Mouse (Mus musculus): ENCODE measurements around the gene Ank.

GRCm38 (mm10) chr15:27477630-27478029, 11.2 kb downstream of the Ank start:
- TF ChIP-seq POLR2A (IDR thresholded peaks at IDR 0.05; ENCODE audit: borderline replicate concordance, insufficient read depth, low read length) (no peak), CTCF (IDR thresholded peaks at IDR 0.05; ENCODE audit: borderline replicate concordance, insufficient read depth, low read depth, low read length) (no peak)
